Mouse (Mus musculus): ENCODE measurements around the gene Usp22. TPM values are rescaled to one million over a fixed set of nuclear protein-coding genes. Genes with fewer than 3 reads are reported as not detected.
A peak's percentile ranks its signal among the peaks of the same experiment; 100 is the strongest.
"Not testable (repeated sequence)": the region's sequence is repeated elsewhere in the genome, so short reads cannot be mapped to it uniquely, and the experiment has no call there.

Gene Usp22
- polyA plus RNA-seq, 1 experiment from 2014 or later: 168 TPM

GRCm38 (mm10) chr11:61175778-61176177 lies 923 bp upstream of the Usp22 start:
- peaks cover 13% of the 10 kb centered on the region for H3K36me3 ChIP-seq
- DNase-seq (ENCODE audit: low spot score): no peak
- no peaks in the 10 kb centered on the region; the same call in 1 of the 2 replicates for H3K27me3 ChIP-seq (ENCODE audit: low read depth, poor library complexity, severe bottlenecking)
- peaks cover 21% of the 10 kb centered on the region for H3K4me1 ChIP-seq
- WGBS: 73% methylated on average over 5 of the region's 5 CpGs
- H3K4me3 ChIP-seq: peak overlapping the region; percentile 78
- H3K27ac ChIP-seq: peak overlapping the region; percentile 98
- H3K9me3 ChIP-seq (replicated peaks): no peaks in the 10 kb centered on the region

- Histone ChIP-seq H3K27me3 (ENCODE audit: low read depth, poor library complexity, severe bottlenecking) (no peaks in the 10 kb centered on the region; the same call in 1 of the 2 replicates), H3K4me1 (peaks cover 21% of the 10 kb centered on the region), H3K4me3 (peak overlapping the region; percentile 78), H3K9me3 (replicated peaks) (no peaks in the 10 kb centered on the region), H3K36me3 (peaks cover 16% of the 10 kb centered on the region), H3K27ac (peak overlapping the region; percentile 98)
- under 1% methylated on average over 28 of the region's 28 CpGs for WGBS
- peak; percentile 85 for DNase-seq (ENCODE audit: low spot score)
These were observed 499 bp downstream of the Usp22 start for GRCm38 (mm10) chr11:61174291-61174820.

GRCm38 (mm10) chr11:61173477-61173876 lies 1.4 kb downstream of the Usp22 start:
- not testable (repeated sequence) for DNase-seq (ENCODE audit: low spot score); H3K27me3 ChIP-seq (ENCODE audit: low read depth, poor library complexity, severe bottlenecking); H3K9me3 ChIP-seq (replicated peaks); H3K27ac ChIP-seq
- H3K4me3 ChIP-seq: peak overlapping the region; percentile 78
- H3K36me3 ChIP-seq: peaks cover 16% of the 10 kb centered on the region
- peaks cover 21% of the 10 kb centered on the region for H3K4me1 ChIP-seq
- WGBS: 47% methylated on average over 15 of the region's 15 CpGs

- Histone ChIP-seq H3K36me3 (peaks cover 48% of the 10 kb centered on the region), H3K27ac (no peak overlapping the region), H3K9me3 (replicated peaks) (no peaks in the 10 kb centered on the region), H3K27me3 (ENCODE audit: low read depth, poor library complexity, severe bottlenecking) (no peaks in the 10 kb centered on the region), H3K4me3 (no peak overlapping the region), H3K4me1 (peaks cover 15% of the 10 kb centered on the region; the same call in 1 of the 2 replicates)
- 93% methylated on average over 5 of the region's 5 CpGs for WGBS
- DNase-seq (ENCODE audit: low spot score): no peak
These were observed 4.7 kb downstream of the Usp22 start for GRCm38 (mm10) chr11:61170184-61170583.

GRCm38 (mm10) chr11:61164881-61165280 lies 10.0 kb downstream of the Usp22 start:
- no peak for DNase-seq (ENCODE audit: low spot score)
- WGBS: 95% methylated on average over 10 of the region's 10 CpGs
- no peak overlapping the region for H3K27ac ChIP-seq
- H3K4me3 ChIP-seq: no peak overlapping the region
- H3K9me3 ChIP-seq (replicated peaks): no peaks in the 10 kb centered on the region
- no peaks in the 10 kb centered on the region for H3K27me3 ChIP-seq (ENCODE audit: low read depth, poor library complexity, severe bottlenecking)
- peaks cover 85% of the 10 kb centered on the region for H3K36me3 ChIP-seq
- no peaks in the 10 kb centered on the region for H3K4me1 ChIP-seq

- Histone ChIP-seq H3K4me3 (no peak overlapping the region), H3K9me3 (replicated peaks) (no peaks in the 10 kb centered on the region), H3K27ac (no peak overlapping the region), H3K36me3 (peaks cover 91% of the 10 kb centered on the region), H3K27me3 (ENCODE audit: low read depth, poor library complexity, severe bottlenecking) (no peaks in the 10 kb centered on the region), H3K4me1 (no peaks in the 10 kb centered on the region)
- no peak for DNase-seq (ENCODE audit: low spot score)
- WGBS: 93% methylated on average over 6 of the region's 6 CpGs
These were observed 10.5 kb downstream of the Usp22 start for GRCm38 (mm10) chr11:61164366-61164765.

GRCm38 (mm10) chr11:61163341-61163740 lies 11.5 kb downstream of the Usp22 start:
- Histone ChIP-seq H3K4me3 (no peak overlapping the region), H3K9me3 (replicated peaks) (no peaks in the 10 kb centered on the region), H3K4me1 (no peaks in the 10 kb centered on the region), H3K36me3 (peaks cover 100% of the 10 kb centered on the region), H3K27me3 (ENCODE audit: low read depth, poor library complexity, severe bottlenecking) (no peaks in the 10 kb centered on the region), H3K27ac (no peak overlapping the region)
- WGBS: 95% methylated on average over 3 of the region's 3 CpGs
- DNase-seq (ENCODE audit: low spot score): no peak

- Histone ChIP-seq H3K9me3 (replicated peaks) (no peaks in the 10 kb centered on the region), H3K4me1 (no peaks in the 10 kb centered on the region), H3K4me3 (no peak overlapping the region), H3K36me3 (peaks cover 100% of the 10 kb centered on the region), H3K27ac (no peak overlapping the region), H3K27me3 (ENCODE audit: low read depth, poor library complexity, severe bottlenecking) (no peaks in the 10 kb centered on the region)
- WGBS: 94% methylated on average over 14 of the region's 14 CpGs
- no peak for DNase-seq (ENCODE audit: low spot score)
These were observed 12.1 kb downstream of the Usp22 start for GRCm38 (mm10) chr11:61162776-61163175.

GRCm38 (mm10) chr11:61161121-61161520 lies 13.7 kb downstream of the Usp22 start:
- no peak for DNase-seq (ENCODE audit: low spot score)
- H3K4me1 ChIP-seq: no peaks in the 10 kb centered on the region
- H3K27me3 ChIP-seq (ENCODE audit: low read depth, poor library complexity, severe bottlenecking): no peaks in the 10 kb centered on the region
- H3K27ac ChIP-seq: no peak overlapping the region
- no peak overlapping the region for H3K4me3 ChIP-seq
- no peaks in the 10 kb centered on the region for H3K9me3 ChIP-seq (replicated peaks)
- H3K36me3 ChIP-seq: peaks cover 100% of the 10 kb centered on the region
- WGBS: 95% methylated on average over 13 of the region's 13 CpGs

GRCm38 (mm10) chr11:61159796-61160732 lies 14.8 kb downstream of the Usp22 start:
- no peak for DNase-seq (ENCODE audit: low spot score)

GRCm38 (mm10) chr11:61158141-61158540 lies 16.7 kb downstream of the Usp22 start:
- WGBS: 87% methylated on average over 3 of the region's 3 CpGs
- Histone ChIP-seq H3K27me3 (ENCODE audit: low read depth, poor library complexity, severe bottlenecking) (no peaks in the 10 kb centered on the region), H3K36me3 (peaks cover 100% of the 10 kb centered on the region), H3K9me3 (replicated peaks) (no peaks in the 10 kb centered on the region), H3K4me3 (no peak overlapping the region), H3K27ac (no peak overlapping the region), H3K4me1 (no peaks in the 10 kb centered on the region)
- no peak for DNase-seq (ENCODE audit: low spot score)

More at GRCm38 (mm10) chr11:61159796-61160732, 14.8 kb downstream of the Usp22 start:
- Histone ChIP-seq H3K4me1 (no peaks in the 10 kb centered on the region), H3K36me3 (peaks cover 100% of the 10 kb centered on the region), H3K27me3 (ENCODE audit: low read depth, poor library complexity, severe bottlenecking) (no peaks in the 10 kb centered on the region), H3K27ac (no peak overlapping the region), H3K9me3 (replicated peaks) (no peaks in the 10 kb centered on the region), H3K4me3 (no peak overlapping the region)
- WGBS: 91% methylated on average over 11 of the region's 11 CpGs

GRCm38 (mm10) chr11:61155727-61156126 lies 19.1 kb downstream of the Usp22 start:
- WGBS: 93% methylated on average over 2 of the region's 2 CpGs
- no peaks in the 10 kb centered on the region for H3K4me1 ChIP-seq
- H3K9me3 ChIP-seq (replicated peaks): no peaks in the 10 kb centered on the region
- no peak overlapping the region for H3K4me3 ChIP-seq
- H3K27ac ChIP-seq: no peak overlapping the region
- no peaks in the 10 kb centered on the region for H3K27me3 ChIP-seq (ENCODE audit: low read depth, poor library complexity, severe bottlenecking)
- DNase-seq (ENCODE audit: low spot score): no peak
- H3K36me3 ChIP-seq: peaks cover 97% of the 10 kb centered on the region

Measured in limb, embryonic 10.5 days (tissue).